Comparison of ENCODE assay signal across 13 mouse cellular contexts in genomic region chr7:17076542-17076941, GRCm38 (mm10). TPM values are rescaled to one million over a fixed set of nuclear protein-coding genes. Genes with fewer than 3 reads are reported as not detected.
"Had no signal": no experiment of that assay in that cellular context is flagged by ENCODE, and none has a peak within 500 bp of the region (broad histone marks: within the 10 kb centered on the region; RNA-seq: fewer than 3 reads in every experiment).

No protein-coding gene starts in this region.

- H3K4me3 ChIP-seq: layer of hippocampus, adult 2 months; limb, embryonic 13.5 days; midbrain, embryonic 10.5 days; myocyte; neural tube, embryonic 15.5 days had no signal

- H3K9me3 ChIP-seq: limb, embryonic 13.5 days; neural tube, embryonic 15.5 days had no signal

- H3K27ac ChIP-seq: layer of hippocampus, adult 2 months; limb, embryonic 13.5 days; liver, embryonic 14.5 days; midbrain, embryonic 10.5 days; neural tube, embryonic 15.5 days; stomach, postnatal 0 days had no signal

- H3K4me1 ChIP-seq: limb, embryonic 13.5 days; midbrain, embryonic 10.5 days; neural tube, embryonic 15.5 days had no signal

- H3K36me3 ChIP-seq: limb, embryonic 13.5 days; midbrain, embryonic 10.5 days; neural tube, embryonic 15.5 days had no signal

- DNase-seq: kidney, postnatal 10 days; kidney, postnatal 4 days; lung, adult 18-20 months; midbrain, embryonic 14.5 days; thymus, postnatal 4 days had no signal

- H3K27me3 ChIP-seq: limb, embryonic 13.5 days; neural tube, embryonic 15.5 days had no signal

RNA-seq across cellular contexts. Expression of gene Psg16, which starts 2.7 kb away (rescaled TPM):
- total RNA-seq: liver, adult 2 months had no signal
- polyA plus RNA-seq: liver, adult 2 months; myocyte had no signal
